Mouse (Mus musculus) C2C12 (cell line): ENCODE data around the gene Runx1. TPM values are rescaled to one million over a fixed set of nuclear protein-coding genes. Genes with fewer than 3 reads are reported as not detected.

ENCODE experiments used
- H3K27me3 ChIP-seq: one replicate; pipeline ENCODE4 v1.6.1; 2011; ENCODE audit not compliant: control insufficient read depth, insufficient read depth, insufficient read length
- H3K36me3 ChIP-seq: one replicate; pipeline ENCODE4 v1.6.1; 2011; ENCODE audit not compliant: control insufficient read depth, insufficient read depth
- H3K4me3 ChIP-seq: one replicate; pipeline ENCODE4 v1.5.1; 2011; ENCODE audit warnings: mild to moderate bottlenecking, control low read depth; ENCODE audit not compliant: poor library complexity, insufficient read depth, severe bottlenecking
- H3K79me2 ChIP-seq: one replicate; pipeline ENCODE4 v1.6.1; 2011; ENCODE audit not compliant: control insufficient read depth, insufficient read depth
- H3K79me3 ChIP-seq: one replicate; pipeline ENCODE4 v1.6.1; 2011; ENCODE audit warnings: low read depth, control low read depth
- H3ac ChIP-seq: one replicate; pipeline ENCODE3; 2011; ENCODE audit warnings: low read depth; ENCODE audit not compliant: control insufficient read depth, insufficient read length
- CEBPB ChIP-seq: IDR thresholded peaks from one replicate; pipeline ENCODE4 v1.6.1; 2011; ENCODE audit warnings: low read depth, mild to moderate bottlenecking, control low read depth, moderate library complexity
- CTCF ChIP-seq: IDR thresholded peaks from one replicate; pipeline ENCODE4 v1.5.1; 2011; ENCODE audit not compliant: control insufficient read depth, insufficient read depth, insufficient read length
- FOSL1 ChIP-seq: IDR thresholded peaks from one replicate; pipeline ENCODE4 v1.8.0; 2011; ENCODE audit warnings: mild to moderate bottlenecking, low read length; ENCODE audit not compliant: poor library complexity, insufficient read depth, severe bottlenecking
- MAX ChIP-seq: IDR thresholded peaks from one replicate; pipeline ENCODE4 v1.6.1; 2011; ENCODE audit warnings: mild to moderate bottlenecking, control low read depth
- MYOD1 ChIP-seq: IDR thresholded peaks from one replicate; pipeline ENCODE4 v1.6.1; 2011; ENCODE audit warnings: low read depth; ENCODE audit not compliant: control insufficient read depth, insufficient read length
- MYOG ChIP-seq: IDR thresholded peaks from one replicate; pipeline ENCODE4 v1.6.1; 2011; ENCODE audit not compliant: control insufficient read depth, insufficient read length; ENCODE audit errors: extremely low read depth
- USF1 ChIP-seq: IDR thresholded peaks from one replicate; pipeline ENCODE4 v1.6.1; 2011; ENCODE audit warnings: low read depth, mild to moderate bottlenecking, control low read depth, moderate library complexity
- polyA plus RNA-seq: library from polyadenylated mRNA; unstranded; fragments of >200 nt; fragmentation: generic; extraction: Trizol; gene quantifications from one replicate; pipeline ENCODE4 v1.2.1, GENCODE M21; 2012; ENCODE audit warnings: missing spikeins

The Runx1 gene
- polyA plus RNA-seq, 1 experiment = 28.8 TPM

DNA sequence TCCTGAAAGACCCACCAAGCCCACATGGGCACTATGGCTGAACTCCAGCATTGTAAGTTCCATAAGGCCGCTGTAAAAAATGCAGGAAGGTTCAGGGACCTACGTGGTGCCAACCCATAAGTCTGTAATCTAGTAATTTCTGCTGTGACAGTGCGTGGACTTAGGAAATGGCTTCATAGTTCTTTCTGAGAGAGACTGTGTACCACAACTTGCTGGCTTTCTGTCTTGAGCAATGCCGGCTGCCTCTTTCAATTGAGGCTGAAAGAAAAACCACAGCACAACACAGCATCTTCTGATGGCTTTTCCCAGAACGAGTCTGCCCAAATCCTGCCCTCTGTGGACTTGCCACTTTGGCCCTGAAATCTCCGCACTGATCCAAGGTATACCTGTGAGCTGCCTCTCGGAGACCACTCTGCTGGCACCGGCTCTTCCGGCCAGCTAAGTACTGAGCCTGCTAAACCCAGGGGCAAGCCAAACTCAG is 1.2 kb downstream of the Runx1 start:
- Histone ChIP-seq H3K79me3 (peaks cover 49% of the 10 kb centered on the region), H3K27me3 (no peaks in the 10 kb centered on the region), H3K36me3 (peaks cover 29% of the 10 kb centered on the region), H3ac (peak overlapping the region; percentile 78), H3K79me2 (peaks cover 59% of the 10 kb centered on the region), H3K4me3 (peak overlapping the region; percentile 71)
- no peak for TF ChIP-seq MYOG
- no peak for TF ChIP-seq FOSL1
- no peak for TF ChIP-seq USF1
- TF ChIP-seq MAX = no peak

DNA sequence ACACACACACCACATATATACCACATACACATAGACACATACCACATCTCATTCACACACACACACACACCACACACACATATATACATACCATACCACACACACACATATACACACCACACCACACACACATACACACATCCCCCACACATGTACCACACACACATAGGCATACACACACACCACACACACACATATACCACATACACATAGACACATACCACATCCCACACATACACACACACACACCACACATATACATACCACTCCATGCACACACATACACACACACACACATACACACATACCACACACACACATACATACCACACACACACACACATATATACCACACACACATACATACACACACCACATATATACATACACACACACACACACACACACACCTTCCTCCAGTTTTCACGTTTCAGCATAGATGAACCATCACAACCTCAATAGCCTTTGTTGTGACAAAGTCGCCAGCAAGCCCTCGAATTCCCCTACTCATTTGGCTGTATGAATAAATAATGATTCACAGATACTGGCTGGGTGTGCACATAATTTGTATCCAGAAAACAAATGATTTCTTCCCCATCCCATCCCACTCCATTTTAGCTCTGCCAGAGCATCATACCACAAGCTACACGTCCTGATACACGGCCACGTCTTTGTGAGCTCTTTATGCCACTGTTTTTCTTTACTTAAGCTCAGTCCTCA is 1.8 kb downstream of the Runx1 start:
- Histone ChIP-seq H3K27me3 (no peaks in the 10 kb centered on the region), H3K79me3 (peaks cover 54% of the 10 kb centered on the region), H3ac (peak overlapping the region; percentile 78), H3K4me3 (peak overlapping the region; percentile 71), H3K36me3 (peaks cover 32% of the 10 kb centered on the region), H3K79me2 (peaks cover 65% of the 10 kb centered on the region)
- TF ChIP-seq CTCF (no peak), FOSL1 (no peak), MAX (no peak), MYOG (no peak), USF1 (no peak), CEBPB (no peak), MYOD1 (no peak)

DNA sequence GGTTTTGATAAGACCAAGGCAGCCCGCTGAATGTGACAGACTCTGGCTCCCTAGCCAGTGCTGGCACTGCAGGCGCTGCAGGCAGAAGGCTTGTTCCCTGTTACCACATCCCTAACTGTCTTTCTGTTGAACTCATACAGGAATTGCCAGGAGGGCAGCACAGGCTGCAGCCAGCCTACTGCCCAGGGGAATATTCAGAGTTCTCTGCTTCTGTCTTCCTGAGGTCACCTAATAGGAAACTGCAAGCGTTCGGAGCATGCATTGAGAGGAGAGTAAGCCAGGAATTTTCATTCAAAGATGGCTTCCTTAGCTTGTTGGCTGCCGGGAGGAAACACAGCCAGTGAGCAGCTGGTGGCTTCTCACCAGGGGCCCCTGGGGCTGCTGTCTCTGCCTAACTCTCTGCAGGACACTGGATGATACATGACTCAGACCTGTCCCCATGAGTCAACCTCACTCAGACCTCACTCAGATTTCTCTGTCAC is 2.5 kb downstream of the Runx1 start:
- Histone ChIP-seq H3K36me3 (peaks cover 32% of the 10 kb centered on the region), H3K79me2 (peaks cover 72% of the 10 kb centered on the region), H3K4me3 (no peak overlapping the region), H3K27me3 (no peaks in the 10 kb centered on the region), H3ac (peak overlapping the region; percentile 30), H3K79me3 (peaks cover 61% of the 10 kb centered on the region)
- TF ChIP-seq MYOG (no peak), FOSL1 (peak; percentile 88), USF1 (no peak), MYOD1 (peak; percentile 77), CTCF (no peak), MAX (peak; percentile 66), CEBPB (no peak)

DNA sequence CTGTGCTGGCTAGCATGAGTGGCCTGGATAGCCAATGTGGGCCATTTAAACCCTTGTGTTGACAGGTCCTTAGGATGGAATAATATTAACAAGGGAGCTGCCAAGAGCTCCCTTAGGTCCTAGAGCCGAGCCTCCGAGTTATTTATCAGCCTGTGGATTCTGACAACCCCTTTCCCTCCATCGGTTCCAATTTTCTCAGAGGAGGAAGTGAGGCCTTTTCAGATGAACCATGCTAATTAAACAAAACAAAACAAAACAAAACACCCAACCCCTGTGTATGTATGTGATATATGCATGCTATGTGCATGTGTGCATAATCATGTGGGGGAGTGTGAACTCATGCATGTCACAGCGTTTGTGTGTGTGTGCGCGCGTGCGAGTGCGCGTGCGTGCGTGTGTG is 3.3 kb downstream of the Runx1 start:
- Histone ChIP-seq H3K79me2 (peaks cover 80% of the 10 kb centered on the region), H3K4me3 (no peak overlapping the region), H3K36me3 (peaks cover 32% of the 10 kb centered on the region), H3K79me3 (peaks cover 63% of the 10 kb centered on the region), H3K27me3 (no peaks in the 10 kb centered on the region), H3ac (no peak overlapping the region)
- TF ChIP-seq MAX (no peak), MYOG (no peak), USF1 (no peak), FOSL1 (no peak), CTCF (no peak), CEBPB (no peak), MYOD1 (no peak)

DNA sequence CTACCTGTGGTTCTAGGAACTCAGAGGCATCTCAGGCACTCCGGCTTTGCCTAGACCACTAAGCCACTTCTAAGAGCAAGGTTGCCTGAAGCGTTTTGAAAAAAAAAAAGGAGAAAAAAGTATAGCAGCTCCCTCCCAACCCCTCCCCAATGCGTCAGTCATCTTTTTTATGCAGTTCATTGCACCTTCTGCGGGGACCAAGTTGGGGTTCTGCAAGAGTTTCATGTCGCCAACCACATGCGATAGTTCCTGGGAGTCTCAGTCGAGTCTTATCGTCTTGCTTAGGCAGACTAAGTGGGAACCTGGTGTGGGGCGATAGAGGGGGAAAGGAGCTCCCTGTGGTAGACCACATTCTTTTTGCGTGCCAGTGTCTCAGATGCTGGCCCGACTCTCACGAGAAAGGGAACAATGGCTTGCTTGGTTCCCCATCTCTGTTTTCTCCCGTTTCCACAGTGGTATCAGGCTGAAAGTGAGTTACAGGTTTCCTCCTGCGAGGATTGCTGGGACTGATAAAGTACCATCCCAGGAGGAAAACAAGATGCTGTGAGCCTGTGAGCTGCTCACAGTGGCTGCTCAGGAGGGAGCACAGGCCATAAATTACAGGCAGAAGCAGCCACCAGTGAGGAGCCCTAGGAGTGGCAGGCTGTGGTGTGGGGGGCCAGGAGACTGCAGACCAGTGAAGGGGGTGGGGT is 3.9 kb downstream of the Runx1 start:
- Histone ChIP-seq H3K36me3 (peaks cover 33% of the 10 kb centered on the region), H3K4me3 (no peak overlapping the region), H3K79me2 (peaks cover 86% of the 10 kb centered on the region), H3ac (no peak overlapping the region), H3K27me3 (no peaks in the 10 kb centered on the region), H3K79me3 (peaks cover 69% of the 10 kb centered on the region)
- TF ChIP-seq CTCF = no peak

DNA sequence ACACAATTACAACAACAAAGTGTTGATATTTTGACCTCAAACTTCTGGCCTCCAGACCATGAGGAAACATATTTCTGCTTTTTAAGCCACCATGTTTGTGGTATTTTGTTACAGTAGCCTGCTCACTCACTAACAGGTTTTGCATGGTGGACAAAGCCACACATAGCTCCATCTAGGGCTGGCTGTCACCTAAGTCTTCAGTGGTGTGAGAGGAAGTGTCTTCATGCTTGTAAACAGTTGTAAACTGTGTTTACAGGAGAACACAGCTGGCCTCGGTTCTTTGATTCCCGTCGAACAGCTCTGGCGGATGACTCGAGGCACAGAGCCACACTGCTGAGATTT is 4.4 kb downstream of the Runx1 start:
- Histone ChIP-seq H3K79me2 (peaks cover 91% of the 10 kb centered on the region), H3K79me3 (peaks cover 71% of the 10 kb centered on the region), H3K36me3 (peaks cover 38% of the 10 kb centered on the region), H3K27me3 (no peaks in the 10 kb centered on the region), H3ac (no peak overlapping the region), H3K4me3 (no peak overlapping the region)
- TF ChIP-seq CTCF (no peak), CEBPB (no peak), MYOG (no peak), MYOD1 (no peak), FOSL1 (no peak), MAX (no peak), USF1 (no peak)
